25 mouse cellular contexts compared by ENCODE assay signal in genomic region chr6:31135580-31135979, GRCm38 (mm10).
"Had no signal": no experiment of that assay in that cellular context is flagged by ENCODE, and none has a peak within 500 bp of the region (broad histone marks: within the 10 kb centered on the region; RNA-seq: fewer than 3 reads in every experiment).

No protein-coding gene starts in this region.

- H3K9me3 ChIP-seq: intestine, embryonic 15.5 days; kidney, embryonic 15.5 days; lung, embryonic 15.5 days; megakaryocyte, embryonic 14.5 days; stomach, embryonic 15.5 days had no signal

- DNase-seq: kidney, adult 11 months; kidney, adult 8-10 months; kidney, postnatal 10 days; kidney, postnatal 4 days; layer of hippocampus, adult 9-11 months; layer of hippocampus, postnatal 36 days; lung, adult 18-20 months; lung, postnatal 10 days; lung, postnatal 36 days; right cerebral cortex, adult 18-20 months; right cerebral cortex, postnatal 14 days; right cerebral cortex, postnatal 4 days; spleen, adult 18-20 months; thymus, adult 2 months; thymus, postnatal 14 days; thymus, postnatal 4 days had no signal

- ATAC-seq: intestine, embryonic 15.5 days had no signal

- H3K4me2 ChIP-seq: intestine, embryonic 15.5 days; kidney, embryonic 15.5 days; liver, embryonic 11.5 days; lung, embryonic 15.5 days; midbrain, embryonic 12.5 days; stomach, embryonic 15.5 days had no signal

- H3K4me1 ChIP-seq: intestine, embryonic 15.5 days; kidney, embryonic 15.5 days; midbrain, embryonic 12.5 days; stomach, embryonic 15.5 days had no signal

- H3K27ac ChIP-seq: intestine, embryonic 15.5 days; kidney, embryonic 15.5 days; liver, embryonic 14.5 days; lung, embryonic 15.5 days; midbrain, embryonic 12.5 days had no signal

- H3K4me3 ChIP-seq: intestine, embryonic 15.5 days; kidney, embryonic 15.5 days; left cerebral cortex, adult 2 months; lung, embryonic 15.5 days; megakaryocyte, embryonic 14.5 days; midbrain, embryonic 12.5 days; stomach, embryonic 15.5 days had no signal

- H3K36me3 ChIP-seq: intestine, embryonic 15.5 days; kidney, embryonic 15.5 days; lung, embryonic 15.5 days; midbrain, embryonic 12.5 days; stomach, embryonic 15.5 days had no signal

- H3K9ac ChIP-seq: intestine, embryonic 15.5 days; kidney, embryonic 15.5 days; liver, embryonic 14.5 days; lung, embryonic 15.5 days; midbrain, embryonic 12.5 days; stomach, embryonic 15.5 days had no signal

- H3K27me3 ChIP-seq: intestine, embryonic 15.5 days; kidney, embryonic 15.5 days; lung, embryonic 15.5 days; megakaryocyte, embryonic 14.5 days; midbrain, embryonic 12.5 days; stomach, embryonic 15.5 days had no signal
